Mouse (Mus musculus) lung, embryonic 16.5 days (tissue): ENCODE results near the gene Uba3. TPM values are rescaled to one million over a fixed set of nuclear protein-coding genes. Genes with fewer than 3 reads are reported as not detected.
A peak's percentile ranks its signal among the peaks of the same experiment; 100 is the strongest.

ENCODE experiments used
- ATAC-seq: fragments of 200-750 bp; cut with Nextera tagmentation; 2 replicates; pipeline ENCODE4 v1.8.0; 2017; ENCODE audit warnings: low read depth, mild to moderate bottlenecking, moderate library complexity
- H3K27ac ChIP-seq: fragments of 300-500 bp; sonication (generic); 2 replicates; pipeline ENCODE4 v1.5.1; 2014; ENCODE audit warnings: mild to moderate bottlenecking, control low read depth, low read length
- H3K27me3 ChIP-seq: fragments of 300-500 bp; sonication (generic); 2 replicates; pipeline ENCODE4 v1.6.1; 2014; ENCODE audit warnings: low read depth, low read length, mixed read lengths; ENCODE audit not compliant: control insufficient read depth, insufficient read depth
- H3K36me3 ChIP-seq: fragments of 300-500 bp; sonication (generic); 2 replicates; pipeline ENCODE4 v1.6.1; 2014; ENCODE audit warnings: low read length; ENCODE audit not compliant: control insufficient read depth, insufficient read depth
- H3K4me1 ChIP-seq: fragments of 300-500 bp; sonication (generic); replicated peaks from 2 replicates; pipeline ENCODE4 v1.6.1; 2014; ENCODE audit warnings: low read length, mixed read lengths; ENCODE audit not compliant: control insufficient read depth, insufficient read depth
- H3K4me2 ChIP-seq: fragments of 300-500 bp; sonication (generic); 2 replicates; pipeline ENCODE4 v1.6.1; 2014; ENCODE audit warnings: low read depth, low read length, control low read depth
- H3K4me3 ChIP-seq: fragments of 300-500 bp; sonication (generic); 2 replicates; pipeline ENCODE4 v1.5.1; 2014; ENCODE audit warnings: mild to moderate bottlenecking, low read length, control low read depth
- H3K9ac ChIP-seq: fragments of 300-500 bp; sonication (generic); 2 replicates; pipeline ENCODE4 v1.6.1; 2014; ENCODE audit warnings: low read length, control low read depth
- H3K9me3 ChIP-seq: fragments of 300-500 bp; sonication (generic); 2 replicates; pipeline ENCODE4 v1.6.1; 2016; ENCODE audit warnings: low read length; ENCODE audit not compliant: control insufficient read depth
- WGBS: fragments of 180-500 bp; shearing (Covaris S2); extraction: QIAGEN DNeasy Blood & Tissue Kit; methylation state at CpG from one replicate; pipeline ENCODE4 v1.1.7; 2014; 5-methylcytosine and 5-hydroxymethylcytosine counted together
- polyA plus RNA-seq: library from polyadenylated mRNA; unstranded; fragments of >200 nt; fragmentation: Nextera tagmentation; extraction: Ambion mirVana; gene quantifications from 2 replicates; pipeline ENCODE4 v1.2.1, GENCODE M21; 2015

The Uba3 gene
- polyA plus RNA-seq, 1 experiment from 2014 or later: 76.0 TPM

DNA sequence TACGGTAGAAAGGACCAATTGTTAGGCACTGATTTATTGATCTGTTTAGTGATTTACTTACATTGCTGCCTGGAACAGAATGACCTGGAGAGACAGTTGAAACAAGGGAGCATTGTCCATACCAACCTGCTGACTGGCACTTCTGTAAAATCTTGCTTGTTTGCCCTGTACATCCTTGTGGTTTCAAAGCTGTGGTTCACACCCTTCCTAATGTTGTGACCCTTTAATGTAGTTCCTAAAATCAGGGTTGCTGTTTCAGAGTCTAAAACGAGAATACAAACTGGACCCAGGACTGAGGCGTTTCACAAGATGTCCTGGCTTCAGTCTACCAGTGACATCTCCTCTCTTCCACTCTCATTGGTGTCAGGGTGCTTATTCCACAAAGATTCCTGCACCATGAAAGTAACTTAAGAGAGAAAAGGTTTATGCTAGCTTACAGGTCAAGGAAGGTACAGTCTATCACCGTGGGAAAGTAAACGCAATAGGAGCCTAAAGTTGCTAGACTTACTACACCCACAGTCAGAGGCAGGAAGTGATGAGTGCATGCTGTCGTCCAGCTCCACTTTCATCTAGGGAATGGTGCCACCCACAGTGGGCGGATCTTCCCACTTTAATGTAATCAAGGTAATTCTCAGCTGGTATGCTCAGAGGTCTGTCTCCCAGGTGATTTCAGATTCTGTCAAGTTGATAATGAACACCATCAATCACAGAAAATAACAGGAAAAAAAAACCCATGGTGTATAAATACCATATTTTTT lies 29.6 kb upstream of the Uba3 start:
- no peak overlapping the region for H3K4me3 ChIP-seq
- no peak overlapping the region for H3K27ac ChIP-seq
- WGBS: 75% methylated on average over 7 of the region's 7 CpGs
- no peak for ATAC-seq
- no peaks in the 10 kb centered on the region for H3K27me3 ChIP-seq
- H3K4me1 ChIP-seq: no peaks in the 10 kb centered on the region
- H3K36me3 ChIP-seq: peaks cover 2% of the 10 kb centered on the region; the same call in 1 of the 2 replicates
- no peak overlapping the region for H3K9ac ChIP-seq
- no peak overlapping the region for H3K4me2 ChIP-seq
- peaks cover 4% of the 10 kb centered on the region for H3K9me3 ChIP-seq

- 92% methylated on average over 9 of the region's 9 CpGs for WGBS
- Histone ChIP-seq H3K4me2 (no peak overlapping the region), H3K36me3 (peaks cover 3% of the 10 kb centered on the region), H3K27me3 (no peaks in the 10 kb centered on the region), H3K9me3 (no peaks in the 10 kb centered on the region), H3K4me3 (no peak overlapping the region), H3K4me1 (peaks cover 8% of the 10 kb centered on the region), H3K9ac (no peak overlapping the region), H3K27ac (no peak overlapping the region; the same call in 1 of the 2 replicates)
- no peak for ATAC-seq
Observed at GRCm38 (mm10) chr6:97227067-97227847, 21.8 kb upstream of the Uba3 start.

DNA sequence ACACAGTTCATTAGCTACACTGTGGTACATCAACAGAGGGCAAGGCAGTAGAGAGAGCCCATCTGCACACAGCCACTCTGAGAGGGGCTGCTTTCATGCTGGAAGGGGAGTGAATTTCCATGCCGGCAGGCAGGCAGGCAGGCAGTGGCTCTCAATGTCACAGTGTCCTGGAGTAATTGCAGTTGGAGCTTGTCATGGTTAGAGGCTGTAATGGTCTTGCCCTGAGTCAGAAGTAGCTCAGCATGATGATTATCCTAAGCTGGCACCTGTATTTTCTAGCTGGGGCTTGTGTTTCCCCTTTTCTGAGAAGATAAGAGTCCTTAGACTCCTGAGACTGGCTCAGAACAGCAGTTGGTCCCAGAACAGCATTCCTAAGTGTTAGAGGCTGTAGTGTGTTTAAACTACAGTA lies 20.6 kb upstream of the Uba3 start:
- H3K4me2 ChIP-seq: no peak overlapping the region
- H3K4me1 ChIP-seq: peaks cover 18% of the 10 kb centered on the region
- peaks cover 3% of the 10 kb centered on the region for H3K36me3 ChIP-seq
- H3K4me3 ChIP-seq: no peak overlapping the region
- peak; percentile 45; the same call in 1 of the 2 replicates for ATAC-seq
- H3K9me3 ChIP-seq: no peaks in the 10 kb centered on the region
- H3K9ac ChIP-seq: no peak overlapping the region; the same call in 1 of the 2 replicates
- peak overlapping the region; percentile 52; the same call in 1 of the 2 replicates for H3K27ac ChIP-seq
- WGBS: 50% methylated on average over 1 of the region's 1 CpGs
- no peaks in the 10 kb centered on the region for H3K27me3 ChIP-seq

- Histone ChIP-seq H3K4me2 (no peak overlapping the region), H3K4me1 (peaks cover 18% of the 10 kb centered on the region), H3K27me3 (no peaks in the 10 kb centered on the region), H3K27ac (no peak overlapping the region), H3K9ac (no peak overlapping the region), H3K4me3 (no peak overlapping the region), H3K9me3 (no peaks in the 10 kb centered on the region), H3K36me3 (no peaks in the 10 kb centered on the region; the same call in 1 of the 2 replicates)
- 92% methylated on average over 8 of the region's 8 CpGs for WGBS
- ATAC-seq: no peak
Observed at GRCm38 (mm10) chr6:97224505-97224904, 19.1 kb upstream of the Uba3 start.

DNA sequence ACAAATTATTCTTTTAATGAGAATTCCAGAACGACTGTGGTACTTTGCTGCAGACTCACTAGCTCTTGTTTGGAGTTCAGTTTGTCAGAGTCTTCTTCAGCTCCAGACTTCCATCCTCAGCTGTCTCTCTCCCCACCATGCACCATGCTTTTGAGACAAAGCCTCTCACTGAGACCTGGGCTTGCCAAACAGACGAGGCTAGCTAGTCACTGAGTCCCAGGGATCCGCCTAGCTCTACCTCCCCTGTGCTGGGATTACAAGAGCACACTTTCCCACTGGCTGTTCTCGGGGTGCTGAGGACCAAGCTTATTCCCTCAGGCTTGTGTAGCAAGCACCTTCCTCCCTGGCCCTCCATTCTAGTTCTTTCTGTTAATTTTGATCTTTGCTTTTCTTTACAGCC lies 18.1 kb upstream of the Uba3 start:
- Histone ChIP-seq H3K4me2 (no peak overlapping the region), H3K9me3 (no peaks in the 10 kb centered on the region), H3K27ac (no peak overlapping the region), H3K36me3 (no peaks in the 10 kb centered on the region; the same call in 1 of the 2 replicates), H3K4me1 (peaks cover 18% of the 10 kb centered on the region), H3K4me3 (no peak overlapping the region), H3K27me3 (no peaks in the 10 kb centered on the region), H3K9ac (no peak overlapping the region)
- WGBS: 76% methylated on average over 4 of the region's 4 CpGs
- ATAC-seq: no peak

DNA sequence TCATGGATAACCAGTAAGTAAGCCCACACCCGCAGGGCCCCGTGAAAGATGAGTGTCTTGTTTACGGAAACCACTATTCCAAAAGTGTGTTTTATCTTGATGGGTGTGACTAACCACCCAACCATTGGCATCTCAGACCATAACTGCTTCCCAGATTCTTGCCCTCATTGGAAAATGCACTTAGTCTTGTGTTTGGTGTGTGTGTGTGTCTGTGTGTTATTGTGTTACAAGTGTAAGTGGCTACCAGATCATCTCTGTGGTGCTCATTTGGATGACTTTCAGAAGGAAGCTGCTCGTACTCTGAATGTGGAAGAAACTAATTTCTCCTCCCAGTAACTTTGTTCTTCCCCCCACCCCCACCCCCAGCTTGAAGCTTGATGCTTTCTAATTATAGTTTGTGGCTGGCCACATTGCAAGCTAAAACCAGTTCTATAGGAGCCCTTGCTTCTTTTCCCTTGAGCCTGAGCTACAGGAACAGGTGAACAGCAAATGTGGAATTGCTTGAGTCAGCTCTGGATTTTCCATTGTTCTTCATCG lies 17.6 kb upstream of the Uba3 start:
- Histone ChIP-seq H3K4me3 (no peak overlapping the region), H3K36me3 (no peaks in the 10 kb centered on the region; the same call in 1 of the 2 replicates), H3K9me3 (no peaks in the 10 kb centered on the region), H3K27ac (no peak overlapping the region), H3K9ac (no peak overlapping the region), H3K27me3 (no peaks in the 10 kb centered on the region), H3K4me1 (peaks cover 18% of the 10 kb centered on the region), H3K4me2 (no peak overlapping the region)
- WGBS: 48% methylated on average over 5 of the region's 5 CpGs
- ATAC-seq: no peak

DNA sequence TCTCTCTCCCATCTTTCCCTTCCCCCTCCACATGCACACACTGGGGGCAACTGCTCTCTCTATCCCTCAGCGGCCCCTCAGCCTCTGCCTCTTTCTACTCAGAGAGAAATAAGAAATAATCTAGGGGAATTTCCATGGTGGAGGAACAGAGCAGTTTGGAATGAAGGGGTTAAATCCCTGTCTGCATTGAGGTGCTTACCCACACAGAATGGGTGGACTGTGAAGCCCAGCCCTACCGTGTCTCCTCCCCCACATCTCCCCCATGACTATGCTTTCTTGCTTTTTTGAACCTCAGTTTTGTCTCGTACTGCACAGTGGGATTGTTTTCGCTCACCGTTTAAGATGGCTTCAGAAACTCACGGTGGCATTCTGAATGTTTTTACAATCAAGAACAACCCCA lies 16.9 kb upstream of the Uba3 start:
- Histone ChIP-seq H3K4me3 (no peak overlapping the region), H3K27me3 (no peaks in the 10 kb centered on the region), H3K4me1 (peaks cover 18% of the 10 kb centered on the region), H3K4me2 (no peak overlapping the region), H3K27ac (no peak overlapping the region), H3K9ac (no peak overlapping the region), H3K36me3 (no peaks in the 10 kb centered on the region; the same call in 1 of the 2 replicates), H3K9me3 (no peaks in the 10 kb centered on the region)
- ATAC-seq: no peak
- 51% methylated on average over 6 of the region's 6 CpGs for WGBS

DNA sequence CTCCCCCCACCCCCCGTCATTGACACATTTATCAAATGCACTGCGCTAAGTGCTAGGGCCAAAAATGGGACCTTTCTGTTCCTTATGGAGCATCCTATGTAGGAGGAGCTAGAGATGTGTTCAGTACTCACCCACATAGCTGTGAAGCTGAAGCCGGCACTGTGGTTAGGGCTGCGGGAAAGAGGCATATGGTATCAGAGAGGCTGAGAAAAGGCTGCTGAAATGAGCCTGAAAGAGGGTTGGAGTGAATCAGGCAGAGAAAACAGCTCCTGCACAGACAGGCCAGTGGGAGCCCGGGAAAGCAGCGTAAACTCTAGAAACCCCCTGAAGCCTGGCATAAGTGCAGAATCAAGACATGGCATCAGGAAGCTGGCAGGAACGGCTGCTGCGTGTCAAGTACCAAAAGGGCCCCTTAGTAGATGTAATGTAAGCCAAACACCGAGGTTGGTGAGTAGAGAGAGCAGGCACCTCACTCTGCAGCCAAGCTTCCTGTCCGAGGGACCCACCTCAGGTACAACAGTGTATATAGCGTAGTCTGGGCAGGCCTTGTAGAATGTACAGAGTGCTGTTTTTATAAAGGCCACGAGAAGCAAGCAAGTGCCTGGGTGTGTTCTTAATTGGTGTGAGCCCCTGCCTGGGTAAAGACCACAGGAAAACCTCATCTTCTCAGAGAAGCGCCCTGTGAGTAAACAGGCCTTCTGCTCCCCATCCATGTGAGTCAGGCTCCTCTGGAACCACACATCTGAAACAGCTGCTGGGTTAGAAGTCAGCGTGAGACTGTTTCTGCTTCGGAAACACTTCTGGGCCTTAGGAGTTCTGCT lies 16.0 kb upstream of the Uba3 start:
- no peaks in the 10 kb centered on the region for H3K27me3 ChIP-seq
- H3K4me1 ChIP-seq: peaks cover 15% of the 10 kb centered on the region
- H3K9ac ChIP-seq: no peak overlapping the region
- H3K27ac ChIP-seq: no peak overlapping the region; the same call in 1 of the 2 replicates
- H3K4me2 ChIP-seq: no peak overlapping the region
- no peak overlapping the region for H3K4me3 ChIP-seq
- 57% methylated on average over 15 of the region's 15 CpGs for WGBS
- H3K36me3 ChIP-seq: no peaks in the 10 kb centered on the region
- no peaks in the 10 kb centered on the region for H3K9me3 ChIP-seq
- ATAC-seq: 0 out of 2 replicates have a peak, but pooled peaks have one; percentile 43
